ENCODE assay signal across 29 mouse cellular contexts in genomic region chr15:100436112-100436511, GRCm38 (mm10). TPM values are rescaled to one million over a fixed set of nuclear protein-coding genes. Genes with fewer than 3 reads are reported as not detected.
A peak's percentile ranks its signal among the peaks of the same experiment; 100 is the strongest.
DNase-seq lines count a peak whose midpoint lies in the region; ATAC-seq and TF ChIP-seq lines count a peak whose summit lies in the region.
"Had no signal": no experiment of that assay in that cellular context is flagged by ENCODE, and none has a peak within 500 bp of the region (broad histone marks: within the 10 kb centered on the region; RNA-seq: fewer than 3 reads in every experiment).

No protein-coding gene starts in this region.

- H3K9me3 ChIP-seq in liver, embryonic 16.5 days (replicated peaks; ENCODE audit: control insufficient read depth, low read length) = no peaks in the 10 kb centered on the region
- H3K9me3 ChIP-seq in liver, embryonic 12.5 days (replicated peaks) = no peaks in the 10 kb centered on the region
- H3K9me3 ChIP-seq in forebrain, embryonic 12.5 days = no peaks in the 10 kb centered on the region
- H3K9me3 ChIP-seq: embryonic facial prominence, embryonic 12.5 days; heart, embryonic 10.5 days; limb, embryonic 10.5 days; liver, embryonic 13.5 days; midbrain, embryonic 12.5 days; neural tube, embryonic 15.5 days; stomach, embryonic 15.5 days had no signal

- H3K4me1 ChIP-seq in liver, embryonic 16.5 days (ENCODE audit: control insufficient read depth, low read depth, low read length) = peaks cover 10% of the 10 kb centered on the region
- H3K4me1 ChIP-seq in liver, embryonic 12.5 days = peaks cover 34% of the 10 kb centered on the region
- no peaks in the 10 kb centered on the region for H3K4me1 ChIP-seq in brown adipose tissue, adult 24 weeks (ENCODE audit: control insufficient read depth, insufficient read depth, insufficient read length, low read length)
- no peaks in the 10 kb centered on the region for H3K4me1 ChIP-seq in kidney, adult 2 months (ENCODE audit: control insufficient read depth, insufficient read depth, low read length)
- H3K4me1 ChIP-seq in forebrain, embryonic 12.5 days = no peaks in the 10 kb centered on the region
- H3K4me1 ChIP-seq: embryonic facial prominence, embryonic 12.5 days; midbrain, embryonic 12.5 days; neural tube, embryonic 15.5 days; stomach, embryonic 15.5 days had no signal

- no peak overlapping the region for H3K4me2 ChIP-seq in liver, embryonic 16.5 days (ENCODE audit: low read depth, low read length)
- no peak overlapping the region for H3K4me2 ChIP-seq in liver, embryonic 12.5 days
- no peak overlapping the region for H3K4me2 ChIP-seq in forebrain, embryonic 12.5 days
- H3K4me2 ChIP-seq: embryonic facial prominence, embryonic 12.5 days; liver, embryonic 13.5 days; midbrain, embryonic 12.5 days; neural tube, embryonic 15.5 days; stomach, embryonic 15.5 days had no signal

- H3K27ac ChIP-seq in liver, embryonic 16.5 days (ENCODE audit: low read length) = no peak overlapping the region
- H3K27ac ChIP-seq in liver, embryonic 12.5 days = no peak overlapping the region
- H3K27ac ChIP-seq in brown adipose tissue, adult 24 weeks (replicated peaks; ENCODE audit: low read depth, low read length) = peak overlapping the region; percentile 78
- H3K27ac ChIP-seq in kidney, adult 2 months (ENCODE audit: insufficient read depth, low read depth, low read length) = no peak overlapping the region
- H3K27ac ChIP-seq in forebrain, embryonic 12.5 days = no peak overlapping the region
- H3K27ac ChIP-seq: embryonic facial prominence, embryonic 12.5 days; gastrocnemius, adult 2 months; heart, embryonic 10.5 days; limb, embryonic 10.5 days; liver, embryonic 13.5 days; midbrain, embryonic 12.5 days; neural tube, embryonic 15.5 days; stomach, embryonic 15.5 days had no signal

- peak; percentile 42 for ATAC-seq in liver, embryonic 16.5 days (ENCODE audit: low read depth)
- ATAC-seq in liver, embryonic 12.5 days = no peak
- no peak for ATAC-seq in forebrain, embryonic 12.5 days (ENCODE audit: low FRiP score)

- H3K4me3 ChIP-seq in liver, embryonic 16.5 days (ENCODE audit: low read depth, low read length) = no peak overlapping the region
- no peak overlapping the region for H3K4me3 ChIP-seq in liver, embryonic 12.5 days
- no peak overlapping the region for H3K4me3 ChIP-seq in brown adipose tissue, adult 24 weeks (ENCODE audit: insufficient read depth, low read depth, low read length)
- no peak overlapping the region for H3K4me3 ChIP-seq in kidney, adult 2 months (ENCODE audit: insufficient read depth, low read depth, low read length)
- H3K4me3 ChIP-seq in forebrain, embryonic 12.5 days (replicated peaks) = no peak overlapping the region
- H3K4me3 ChIP-seq: embryonic facial prominence, embryonic 12.5 days; gastrocnemius, adult 2 months; heart, embryonic 10.5 days; limb, embryonic 10.5 days; liver, embryonic 13.5 days; midbrain, embryonic 12.5 days; neural tube, embryonic 15.5 days; stomach, embryonic 15.5 days had no signal

- H3K27me3 ChIP-seq in liver, embryonic 16.5 days (ENCODE audit: control insufficient read depth, insufficient read depth, low read depth, low read length) = no peaks in the 10 kb centered on the region
- H3K27me3 ChIP-seq in liver, embryonic 12.5 days (replicated peaks) = peaks cover 2% of the 10 kb centered on the region; the same call in 1 of the 2 replicates
- H3K27me3 ChIP-seq in kidney, adult 2 months (replicated peaks; ENCODE audit: control insufficient read depth, insufficient read depth, low read length) = no peaks in the 10 kb centered on the region
- no peaks in the 10 kb centered on the region for H3K27me3 ChIP-seq in forebrain, embryonic 12.5 days
- H3K27me3 ChIP-seq: embryonic facial prominence, embryonic 12.5 days; liver, embryonic 13.5 days; midbrain, embryonic 12.5 days; neural tube, embryonic 15.5 days; stomach, embryonic 15.5 days had no signal

- H3K9ac ChIP-seq in liver, embryonic 16.5 days (ENCODE audit: low read depth, low read length) = no peak overlapping the region
- no peak overlapping the region for H3K9ac ChIP-seq in liver, embryonic 12.5 days
- H3K9ac ChIP-seq in forebrain, embryonic 12.5 days = no peak overlapping the region
- H3K9ac ChIP-seq: embryonic facial prominence, embryonic 12.5 days; liver, embryonic 13.5 days; midbrain, embryonic 12.5 days; neural tube, embryonic 15.5 days; stomach, embryonic 15.5 days had no signal

- WGBS in liver, embryonic 16.5 days (ENCODE audit: insufficient replicate concordance) = 38% methylated on average over 4 of the region's 4 CpGs
- 65% methylated on average over 4 of the region's 4 CpGs for WGBS in liver, embryonic 12.5 days (ENCODE audit: insufficient replicate concordance)
- WGBS in kidney, adult 2 months = 81% methylated on average over 4 of the region's 4 CpGs
- 89% methylated on average over 4 of the region's 4 CpGs for WGBS in forebrain, embryonic 12.5 days

- TF ChIP-seq CTCF in kidney, adult 2 months (conservative IDR thresholded peaks at IDR 0.05; ENCODE audit: insufficient read depth, insufficient read length, low read depth, low read length) = no peak

- no peaks in the 10 kb centered on the region for H3K36me3 ChIP-seq in liver, embryonic 16.5 days (ENCODE audit: control insufficient read depth, insufficient read depth)
- H3K36me3 ChIP-seq in liver, embryonic 12.5 days = no peaks in the 10 kb centered on the region
- no peaks in the 10 kb centered on the region for H3K36me3 ChIP-seq in kidney, adult 2 months (ENCODE audit: control insufficient read depth, insufficient read depth, low read length)
- no peaks in the 10 kb centered on the region for H3K36me3 ChIP-seq in forebrain, embryonic 12.5 days (replicated peaks)
- H3K36me3 ChIP-seq: embryonic facial prominence, embryonic 12.5 days; heart, embryonic 10.5 days; limb, embryonic 10.5 days; liver, embryonic 13.5 days; midbrain, embryonic 12.5 days; neural tube, embryonic 15.5 days; stomach, embryonic 15.5 days had no signal

- peak; percentile 49 for DNase-seq in adrenal gland, postnatal 10 days
- no peak for DNase-seq in adrenal gland, adult 18-20 months (ENCODE audit: low spot score in 2 of 2)
- no peak for DNase-seq in kidney, adult 2 months
- DNase-seq: cerebellum, adult 2 months; cerebellum, postnatal 25 days; gastrocnemius, adult 2 months; heart, postnatal 14 days; kidney, adult 9 months; kidney, postnatal 14 days; liver, embryonic 13.5 days; right cerebral cortex, adult 18-20 months; thymus, postnatal 36 days had no signal

- TF ChIP-seq POLR2A in kidney, adult 2 months (IDR thresholded peaks at IDR 0.05; ENCODE audit: low read depth, low read length) = no peak

RNA-seq across cellular contexts. Expression of gene Slc11a2, which starts 11.2 kb away (rescaled TPM):
- 10 to 100 TPM; 60.6 to 72.7 TPM for total RNA-seq in adrenal gland, postnatal 10 days (2021)
- total RNA-seq in adrenal gland, adult 18-20 months (2021) = 100 to 1,000 TPM; 110 to 132 TPM
- polyA plus RNA-seq in liver, embryonic 16.5 days (2015; fragmentation: Nextera tagmentation; extraction: Ambion mirVana) = 37.1 and 40.0 TPM in 2 replicates
- polyA plus RNA-seq in liver, embryonic 12.5 days (2016; fragmentation: Nextera tagmentation; extraction: Ambion mirVana) = 56.5 and 59.7 TPM in 2 replicates
- polyA plus RNA-seq in brown adipose tissue, adult 24 weeks (2012; ENCODE audit: insufficient read depth, insufficient read length, missing spikeins) = 14.2 and 24.7 TPM in 2 replicates
- 97.1 and 109 TPM in 2 replicates for polyA plus RNA-seq in kidney, adult 2 months (2012; rRNA removed)
- polyA plus RNA-seq in forebrain, embryonic 12.5 days (2016; fragmentation: Nextera tagmentation; extraction: Ambion mirVana) = 25.6 and 26.0 TPM in 2 replicates

RNA-seq across cellular contexts. Expression of gene Gm5475, which starts 14.2 kb away (rescaled TPM):
- under 1 TPM in 1 of 2 experiments, not detected in 1; 0.09 TPM for total RNA-seq in adrenal gland, postnatal 10 days (2021)
- not detected for total RNA-seq in adrenal gland, adult 18-20 months (2021)
- 0.04 TPM in 1 of 2 replicates, not detected in the other for polyA plus RNA-seq in liver, embryonic 16.5 days (2015; fragmentation: Nextera tagmentation; extraction: Ambion mirVana)
- 0.06 and 0.08 TPM in 2 replicates for polyA plus RNA-seq in liver, embryonic 12.5 days (2016; fragmentation: Nextera tagmentation; extraction: Ambion mirVana)
- not detected in 2 replicates for polyA plus RNA-seq in brown adipose tissue, adult 24 weeks (2012; ENCODE audit: insufficient read depth, insufficient read length, missing spikeins)
- polyA plus RNA-seq in kidney, adult 2 months (2012; rRNA removed) = 1.2 TPM in 2 replicates
- 0.08 and 0.17 TPM in 2 replicates for polyA plus RNA-seq in forebrain, embryonic 12.5 days (2016; fragmentation: Nextera tagmentation; extraction: Ambion mirVana)
- total RNA-seq: ES-E14; gastrocnemius, adult 2 months; gastrocnemius, postnatal 4 days; heart, postnatal 14 days; layer of hippocampus, adult 18-20 months; layer of hippocampus, postnatal 25 days; megakaryocyte, adult 5-6 weeks had no signal
- polyA plus RNA-seq: cerebellum, adult 2 months; forebrain, embryonic 11.5 days; heart, embryonic 10.5 days; hindbrain, embryonic 11.5 days; liver, embryonic 13.5 days had no signal

RNA-seq across cellular contexts. Expression of gene Letmd1, which starts 32.7 kb away (rescaled TPM):
- 100 to 1,000 TPM; 298 to 353 TPM for total RNA-seq in adrenal gland, postnatal 10 days (2021)
- total RNA-seq in adrenal gland, adult 18-20 months (2021) = 100 to 1,000 TPM; 147 to 279 TPM
- 12.8 and 15.3 TPM in 2 replicates for polyA plus RNA-seq in liver, embryonic 16.5 days (2015; fragmentation: Nextera tagmentation; extraction: Ambion mirVana)
- polyA plus RNA-seq in liver, embryonic 12.5 days (2016; fragmentation: Nextera tagmentation; extraction: Ambion mirVana) = 18.5 and 20.0 TPM in 2 replicates
- polyA plus RNA-seq in brown adipose tissue, adult 24 weeks (2012; ENCODE audit: insufficient read depth, insufficient read length, missing spikeins) = 589 and 634 TPM in 2 replicates
- 79.0 and 79.8 TPM in 2 replicates for polyA plus RNA-seq in kidney, adult 2 months (2012; rRNA removed)
- polyA plus RNA-seq in forebrain, embryonic 12.5 days (2016; fragmentation: Nextera tagmentation; extraction: Ambion mirVana) = 41.9 and 47.7 TPM in 2 replicates

RNA-seq across cellular contexts. Expression of gene Csrnp2, which starts 59.2 kb away (rescaled TPM):
- 1 to 10 TPM; 4.4 to 5.5 TPM for total RNA-seq in adrenal gland, postnatal 10 days (2021)
- 1 to 10 TPM; 5.3 to 5.5 TPM for total RNA-seq in adrenal gland, adult 18-20 months (2021)
- polyA plus RNA-seq in liver, embryonic 16.5 days (2015; fragmentation: Nextera tagmentation; extraction: Ambion mirVana) = 0.84 and 0.98 TPM in 2 replicates
- polyA plus RNA-seq in liver, embryonic 12.5 days (2016; fragmentation: Nextera tagmentation; extraction: Ambion mirVana) = 2.8 and 3.0 TPM in 2 replicates
- polyA plus RNA-seq in brown adipose tissue, adult 24 weeks (2012; ENCODE audit: insufficient read depth, insufficient read length, missing spikeins) = 1.5 and 1.7 TPM in 2 replicates
- polyA plus RNA-seq in kidney, adult 2 months (2012; rRNA removed) = 2.6 and 2.7 TPM in 2 replicates
- polyA plus RNA-seq in forebrain, embryonic 12.5 days (2016; fragmentation: Nextera tagmentation; extraction: Ambion mirVana) = 36.4 and 37.0 TPM in 2 replicates
